Mouse (Mus musculus) E14TG2a.4 (cell line): ENCODE data around the gene Atxn3.

Experiments
- CTCF ChIP-seq: conservative IDR thresholded peaks from 2 replicates; pipeline ENCODE4 v1.5.1; 2014; ENCODE audit warnings: low read length
- NANOG ChIP-seq: IDR thresholded peaks from 2 replicates; pipeline ENCODE4 v1.6.1; 2014; ENCODE audit warnings: borderline replicate concordance, low read length, mixed read lengths
- POU5F1 ChIP-seq: IDR thresholded peaks from 2 replicates; pipeline ENCODE4 v1.6.1; 2014; ENCODE audit warnings: low read length, borderline replicate concordance

GRCm38 (mm10) chr12:101947986-101948385 is 10.1 kb downstream of the Atxn3 start:
- TF ChIP-seq CTCF (no peak), NANOG (no peak), POU5F1 (no peak)
